Mouse (Mus musculus) heart, embryonic 15.5 days (tissue): Measurements from ENCODE around the gene Eng. TPM values are rescaled to one million over a fixed set of nuclear protein-coding genes. Genes with fewer than 3 reads are reported as not detected.

Experiments used
- ATAC-seq: fragments of 200-750 bp; cut with Nextera tagmentation; replicated peaks from 2 replicates; pipeline ENCODE4 v1.8.0; 2017; ENCODE audit warnings: low read depth, moderate TSS enrichment; ENCODE audit not compliant: insufficient number of reproducible peaks, insufficient read depth, low FRiP score
- H3K27ac ChIP-seq: fragments of 300-500 bp; sonication (generic); 2 replicates; pipeline ENCODE4 v1.5.1; 2015; ENCODE audit warnings: mild to moderate bottlenecking, inconsistent platforms
- H3K27me3 ChIP-seq: fragments of 300-500 bp; sonication (generic); 2 replicates; pipeline ENCODE4 v1.6.1; 2015; ENCODE audit warnings: inconsistent platforms
- H3K36me3 ChIP-seq: fragments of 300-500 bp; sonication (generic); 2 replicates; pipeline ENCODE4 v1.6.1; 2015; ENCODE audit warnings: mild to moderate bottlenecking, inconsistent platforms
- H3K4me1 ChIP-seq: fragments of 300-500 bp; sonication (generic); replicated peaks from 2 replicates; pipeline ENCODE4 v1.6.1; 2015; ENCODE audit warnings: inconsistent platforms
- H3K4me2 ChIP-seq: fragments of 300-500 bp; sonication (generic); 2 replicates; pipeline ENCODE4 v1.6.1; 2015; ENCODE audit warnings: inconsistent platforms, mild to moderate bottlenecking, moderate library complexity
- H3K4me3 ChIP-seq: fragments of 300-500 bp; sonication (generic); 2 replicates; pipeline ENCODE4 v1.5.1; 2015; ENCODE audit warnings: mild to moderate bottlenecking, inconsistent platforms
- H3K9ac ChIP-seq: fragments of 300-500 bp; sonication (generic); 2 replicates; pipeline ENCODE4 v1.6.1; 2015; ENCODE audit warnings: mild to moderate bottlenecking, inconsistent platforms
- H3K9me3 ChIP-seq: fragments of 300-500 bp; sonication (generic); replicated peaks from 2 replicates; pipeline ENCODE4 v1.6.1; 2016; ENCODE audit warnings: inconsistent platforms
- WGBS: fragments of 180-500 bp; shearing (Covaris S2); methylation state at CpG from one replicate; pipeline ENCODE4 v1.1.7; 2015; ENCODE audit warnings: mixed read lengths; 5-methylcytosine and 5-hydroxymethylcytosine counted together
- microRNA counts: library from miRNA; unstranded; fragments of <30 nt; microRNA quantifications from one replicate; lab custom pipeline; 2016
- microRNA-seq: library from miRNA; unstranded; fragments of <30 nt; microRNA quantifications from one replicate; pipeline ENCODE4, GENCODE M21; 2016
- polyA plus RNA-seq: library from polyadenylated mRNA; unstranded; fragments of >200 nt; fragmentation: Nextera tagmentation; extraction: Ambion mirVana; gene quantifications from 2 replicates; pipeline ENCODE4 v1.2.1, GENCODE M21; 2015

The Eng gene
- polyA plus RNA-seq, 1 experiment from 2014 or later = 144 TPM

- Histone ChIP-seq H3K4me3 (no peak overlapping the region), H3K4me2 (no peak overlapping the region), H3K9me3 (no peaks in the 10 kb centered on the region), H3K36me3 (no peaks in the 10 kb centered on the region), H3K27ac (peak overlapping the region; percentile 22; the same call in 1 of the 2 replicates), H3K27me3 (no peaks in the 10 kb centered on the region), H3K9ac (no peak overlapping the region), H3K4me1 (peaks cover 28% of the 10 kb centered on the region)
- no peak for ATAC-seq
- 69% methylated on average over 16 of the region's 16 CpGs for WGBS
These were observed 78.7 kb downstream of the Eng start for GRCm38 (mm10) chr2:32724832-32725790.

GRCm38 (mm10) chr2:32727435-32727834 lies 81.0 kb downstream of the Eng start:
- peak; percentile 97 for ATAC-seq
- 1% methylated on average over 16 of the region's 16 CpGs for WGBS
- H3K9me3 ChIP-seq = no peaks in the 10 kb centered on the region
- peak overlapping the region; percentile 57 for H3K4me3 ChIP-seq
- H3K27me3 ChIP-seq = no peaks in the 10 kb centered on the region
- peak overlapping the region; percentile 74 for H3K4me2 ChIP-seq
- no peaks in the 10 kb centered on the region for H3K36me3 ChIP-seq
- peak overlapping the region; percentile 76 for H3K27ac ChIP-seq
- H3K9ac ChIP-seq = peak overlapping the region; percentile 57
- H3K4me1 ChIP-seq = peaks cover 32% of the 10 kb centered on the region

GRCm38 (mm10) chr2:32728463-32728862 lies 82.1 kb downstream of the Eng start:
- Histone ChIP-seq H3K4me1 (peaks cover 35% of the 10 kb centered on the region), H3K36me3 (no peaks in the 10 kb centered on the region), H3K27ac (peak overlapping the region; percentile 76), H3K4me3 (peak overlapping the region; percentile 57), H3K27me3 (no peaks in the 10 kb centered on the region), H3K9me3 (no peaks in the 10 kb centered on the region), H3K4me2 (peak overlapping the region; percentile 74), H3K9ac (peak overlapping the region; percentile 42)
- 35% methylated on average over 7 of the region's 7 CpGs for WGBS
- peak; percentile 12; the same call in 1 of the 2 replicates for ATAC-seq

GRCm38 (mm10) chr2:32729547-32729946 lies 83.2 kb downstream of the Eng start:
- Histone ChIP-seq H3K9ac (no peak overlapping the region), H3K27ac (peak overlapping the region; percentile 76), H3K36me3 (no peaks in the 10 kb centered on the region), H3K4me1 (peaks cover 44% of the 10 kb centered on the region), H3K27me3 (no peaks in the 10 kb centered on the region), H3K4me2 (peak overlapping the region; percentile 74), H3K9me3 (no peaks in the 10 kb centered on the region), H3K4me3 (peak overlapping the region; percentile 57)
- 60% methylated on average over 4 of the region's 4 CpGs for WGBS
- no peak for ATAC-seq

GRCm38 (mm10) chr2:32730854-32731253 lies 84.5 kb downstream of the Eng start:
- H3K27ac ChIP-seq = peak overlapping the region; percentile 76
- peak overlapping the region; percentile 25; the same call in 1 of the 2 replicates for H3K9ac ChIP-seq
- no peak for ATAC-seq
- no peaks in the 10 kb centered on the region for H3K9me3 ChIP-seq
- H3K27me3 ChIP-seq = no peaks in the 10 kb centered on the region
- peaks cover 55% of the 10 kb centered on the region for H3K4me1 ChIP-seq
- 19% methylated on average over 11 of the region's 11 CpGs for WGBS
- H3K36me3 ChIP-seq = no peaks in the 10 kb centered on the region
- H3K4me2 ChIP-seq = peak overlapping the region; percentile 74
- H3K4me3 ChIP-seq = peak overlapping the region; percentile 57

GRCm38 (mm10) chr2:32731911-32732310 lies 85.5 kb downstream of the Eng start:
- peak overlapping the region; percentile 74 for H3K4me2 ChIP-seq
- WGBS = 50% methylated on average over 4 of the region's 4 CpGs
- H3K27ac ChIP-seq = peak overlapping the region; percentile 76
- no peak overlapping the region for H3K4me3 ChIP-seq
- no peaks in the 10 kb centered on the region for H3K9me3 ChIP-seq
- ATAC-seq = no peak
- no peaks in the 10 kb centered on the region for H3K36me3 ChIP-seq
- H3K9ac ChIP-seq = peak overlapping the region; percentile 38; the same call in 1 of the 2 replicates
- no peaks in the 10 kb centered on the region for H3K27me3 ChIP-seq
- peaks cover 62% of the 10 kb centered on the region for H3K4me1 ChIP-seq

MicroRNAs within 50 kb of the gene (microRNA counts, 519-probe panel; counts per million panel counts)
- microRNA mmu-miR-1954 (lab: Ali Mortazavi, UCI) (not detected), microRNA mmu-miR-2861 (lab: Ali Mortazavi, UCI) (2,166 counts per million, percentile 29 among the panel's probes with 10 or more counts)

Small RNA genes within 50 kb of the gene (microRNA-seq; reads per million reads assigned to microRNA genes)
- gene Gm47291 (not detected), gene Mir1954 (not detected), gene Mir2861 (not detected), gene Mir3960 (not detected), gene Mir8093 (not detected)

Other genes with a start within 250 kb of the Eng start
- gene Naif1, start 196.1 kb upstream of the Eng start, polyA plus RNA-seq = 4.0 and 5.1 TPM in 2 replicates
- gene Slc25a25, start 195.2 kb upstream of the Eng start, polyA plus RNA-seq = 9.1 and 12.1 TPM in 2 replicates
- gene Fam102a, start 111.3 kb upstream of the Eng start, polyA plus RNA-seq = 4.8 and 8.6 TPM in 2 replicates
- 62.0 and 71.0 TPM in 2 replicates for gene Dpm2, start 75.7 kb upstream of the Eng start, polyA plus RNA-seq
- 0.23 TPM in 1 of 2 replicates, not detected in the other for gene Pip5kl1, start 71.8 kb upstream of the Eng start, polyA plus RNA-seq
- gene 9430097D07Rik, start 70.9 kb upstream of the Eng start, polyA plus RNA-seq = 0.08 TPM in 1 of 2 replicates, not detected in the other
- gene St6galnac4, start 59.5 kb upstream of the Eng start, polyA plus RNA-seq = 33.5 and 38.7 TPM in 2 replicates
- gene St6galnac6, start 46.9 kb upstream of the Eng start, polyA plus RNA-seq = 28.5 and 29.0 TPM in 2 replicates
- gene Ak1, start 24.8 kb upstream of the Eng start, polyA plus RNA-seq = 360 and 390 TPM in 2 replicates
- 13.8 and 19.7 TPM in 2 replicates for gene Fpgs, start 57.5 kb downstream of the Eng start, polyA plus RNA-seq
- 45.5 and 66.6 TPM in 2 replicates for gene Cdk9, start 66.5 kb downstream of the Eng start, polyA plus RNA-seq
- gene Sh2d3c, start 74.5 kb downstream of the Eng start, polyA plus RNA-seq = 25.7 and 33.4 TPM in 2 replicates
- gene 6330409D20Rik, start 94.4 kb downstream of the Eng start, polyA plus RNA-seq = 0.16 TPM in 1 of 2 replicates, not detected in the other
- 31.2 and 41.1 TPM in 2 replicates for gene Tor2a, start 110.6 kb downstream of the Eng start, polyA plus RNA-seq
- 0.15 and 0.32 TPM in 2 replicates for gene Ttc16, start 129.0 kb downstream of the Eng start, polyA plus RNA-seq
- 3.0 and 4.8 TPM in 2 replicates for gene Ptrh1, start 129.2 kb downstream of the Eng start, polyA plus RNA-seq
- 0.16 and 0.52 TPM in 2 replicates for gene Cfap157, start 137.8 kb downstream of the Eng start, polyA plus RNA-seq
- 23.8 and 28.3 TPM in 2 replicates for gene Stxbp1, start 200.7 kb downstream of the Eng start, polyA plus RNA-seq
- 43.0 and 57.4 TPM in 2 replicates for gene Fam129b, start 229.5 kb downstream of the Eng start, polyA plus RNA-seq